Mouse (Mus musculus): ENCODE data around the gene Dnah10.

DNA sequence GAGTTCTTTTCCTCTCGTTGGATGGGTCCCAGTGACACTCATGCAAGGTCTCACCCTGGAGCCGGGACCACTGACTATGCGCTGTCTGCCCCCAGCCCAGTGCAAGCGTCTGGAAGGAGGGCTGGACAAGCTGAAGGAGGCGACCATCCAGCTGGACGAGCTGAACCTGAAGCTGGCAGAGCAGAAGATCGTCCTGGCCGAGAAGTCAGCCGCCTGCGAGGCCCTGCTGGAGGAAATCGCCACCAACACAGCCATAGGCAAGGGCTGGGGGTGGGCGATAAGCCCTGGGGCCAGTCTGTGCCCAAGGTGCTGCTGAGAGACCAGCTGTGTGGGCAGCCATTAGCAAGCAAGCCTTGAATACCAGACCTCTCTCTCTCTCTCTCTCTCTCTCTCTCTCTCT is 87.6 kb downstream of the Dnah10 start:
- TF ChIP-seq CTCF (IDR thresholded peaks at IDR 0.05; ENCODE audit: low read depth, low read length) (no peak), POLR2A (IDR thresholded peaks at IDR 0.05; ENCODE audit: extremely low read depth, insufficient read depth, low read length) (no peak)

Measured in liver, adult 2 months (tissue).